In the genomic region with DNA sequence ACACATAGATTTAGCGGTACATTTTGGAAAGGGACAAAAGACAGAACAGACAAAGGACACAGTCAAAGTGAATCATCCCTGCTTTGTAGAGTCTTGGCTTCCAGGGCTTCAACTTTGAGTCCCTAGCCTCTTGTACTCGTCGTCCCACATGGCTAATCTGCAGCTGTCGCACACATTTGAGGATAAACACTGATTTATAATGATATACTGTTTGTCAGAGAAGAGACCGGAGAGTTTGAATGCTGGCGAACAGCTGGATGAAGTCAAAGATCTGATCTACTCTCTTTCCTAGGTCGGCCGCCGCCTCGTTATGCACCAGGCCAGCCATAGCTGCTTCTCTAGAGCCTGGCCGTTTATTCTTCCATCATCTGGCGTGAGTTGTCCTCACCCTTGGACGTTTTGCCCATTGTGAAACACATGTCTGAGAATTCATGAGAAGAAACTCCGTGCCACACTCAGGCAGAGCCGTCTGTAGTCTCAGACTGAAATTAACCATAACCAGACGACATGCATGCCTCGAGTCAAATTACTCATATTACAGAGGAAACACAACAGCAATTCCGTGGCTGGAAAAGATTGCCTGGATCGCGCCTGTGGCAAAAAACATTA, we compare ENCODE assay signal across 13 mouse cellular contexts.
DNase-seq lines count a peak whose midpoint lies in the region; ATAC-seq lines count a peak whose summit lies in the region.
"Had no signal": no experiment of that assay in that cellular context is flagged by ENCODE, and none has a peak within 500 bp of the region (broad histone marks: within the 10 kb centered on the region; RNA-seq: fewer than 3 reads in every experiment).

No protein-coding gene starts in this region.

- 0 out of 2 replicates have a peak overlapping the region, but pooled peaks have one; percentile 35 for H3K27ac ChIP-seq in forebrain, embryonic 10.5 days
- H3K27ac ChIP-seq in forebrain, embryonic 13.5 days, result no peak overlapping the region
- no peak overlapping the region for H3K27ac ChIP-seq in intestine, embryonic 16.5 days (ENCODE audit: low read length)

- DNase-seq in forebrain, embryonic 10.5 days (ENCODE audit: extremely low spot score, low spot score), result no peak
- DNase-seq in lung, postnatal 4 days, result peak; percentile 4 to 25
- DNase-seq in lung, adult 18-20 months, result no peak
- DNase-seq in fibroblast of lung, adult 2 months (ENCODE audit: low read depth), result peak; percentile 59
- DNase-seq in retina, embryonic 14.5 days (ENCODE audit: low spot score), result peak; percentile 13
- DNase-seq in cerebellum, postnatal 14 days, result no peak
- DNase-seq: cerebellum, adult 8-10 months; liver; lung, postnatal 10 days had no signal

- H3K36me3 ChIP-seq in forebrain, embryonic 10.5 days (replicated peaks), result no peaks in the 10 kb centered on the region
- H3K36me3 ChIP-seq in forebrain, embryonic 13.5 days (ENCODE audit: poor library complexity, severe bottlenecking), result no peaks in the 10 kb centered on the region
- no peaks in the 10 kb centered on the region for H3K36me3 ChIP-seq in intestine, embryonic 16.5 days (ENCODE audit: control insufficient read depth, insufficient read depth, low read length)

- WGBS in forebrain, embryonic 10.5 days, result 77% methylated on average over 20 of the region's 20 CpGs
- 72% methylated on average over 20 of the region's 20 CpGs for WGBS in forebrain, embryonic 13.5 days
- 59% methylated on average over 20 of the region's 20 CpGs for WGBS in intestine, embryonic 16.5 days

- no peak for ATAC-seq in forebrain, embryonic 13.5 days
- ATAC-seq in intestine, embryonic 16.5 days, result no peak
- ATAC-seq: forebrain, embryonic 14.5 days; intestine, postnatal 0 days had no signal

- H3K4me2 ChIP-seq in forebrain, embryonic 13.5 days, result no peak overlapping the region
- H3K4me2 ChIP-seq in intestine, embryonic 16.5 days (ENCODE audit: low read depth, low read length), result no peak overlapping the region

- peaks cover 6% of the 10 kb centered on the region; the same call in 1 of the 2 replicates for H3K4me1 ChIP-seq in forebrain, embryonic 10.5 days
- no peaks in the 10 kb centered on the region for H3K4me1 ChIP-seq in forebrain, embryonic 13.5 days
- no peaks in the 10 kb centered on the region for H3K4me1 ChIP-seq in intestine, embryonic 16.5 days (ENCODE audit: control insufficient read depth, insufficient read depth, low read length)

- H3K9ac ChIP-seq in forebrain, embryonic 13.5 days, result no peak overlapping the region
- no peak overlapping the region for H3K9ac ChIP-seq in intestine, embryonic 16.5 days (ENCODE audit: low read depth, low read length)

- H3K9me3 ChIP-seq in forebrain, embryonic 10.5 days, result no peaks in the 10 kb centered on the region
- no peaks in the 10 kb centered on the region for H3K9me3 ChIP-seq in forebrain, embryonic 13.5 days (replicated peaks)
- no peaks in the 10 kb centered on the region for H3K9me3 ChIP-seq in intestine, embryonic 16.5 days (ENCODE audit: control insufficient read depth, low read length)

- H3K4me3 ChIP-seq in forebrain, embryonic 10.5 days, result no peak overlapping the region
- H3K4me3 ChIP-seq in forebrain, embryonic 13.5 days, result no peak overlapping the region
- no peak overlapping the region for H3K4me3 ChIP-seq in intestine, embryonic 16.5 days (ENCODE audit: low read length)

- no peaks in the 10 kb centered on the region for H3K27me3 ChIP-seq in forebrain, embryonic 10.5 days (ENCODE audit: poor library complexity, severe bottlenecking)
- no peaks in the 10 kb centered on the region for H3K27me3 ChIP-seq in forebrain, embryonic 13.5 days
- H3K27me3 ChIP-seq in intestine, embryonic 16.5 days (replicated peaks; ENCODE audit: control insufficient read depth, insufficient read depth, low read length), result no peaks in the 10 kb centered on the region

Comparison
In these comparisons a context has a peak if more than half of its experiments do, and no peak if none do; other contexts are left out.
1. DNase-seq: peak in lung, postnatal 4 days (2 of 2), fibroblast of lung, adult 2 months (single experiment) and retina, embryonic 14.5 days (single experiment); none in forebrain, embryonic 10.5 days (single experiment), lung, adult 18-20 months (0 of 2) and cerebellum, postnatal 14 days (0 of 2).